Mouse (Mus musculus): ENCODE data around the gene Senp2. TPM values are rescaled to one million over a fixed set of nuclear protein-coding genes. Genes with fewer than 3 reads are reported as not detected.

Senp2 gene
- total and polyA plus RNA-seq, 2 experiments from 2014 or later, result 24.1 to 43.0 TPM

- no peak overlapping the region for H3K27ac ChIP-seq
- no peak for TF ChIP-seq CTCF (IDR thresholded peaks at IDR 0.05; ENCODE audit: low read depth)
- 80% methylated on average over 14 of the region's 14 CpGs for WGBS
- DNase-seq (ENCODE audit: low spot score), result no peak
- H3K4me1 ChIP-seq (ENCODE audit: insufficient read depth, low read length), result no peaks in the 10 kb centered on the region
- H3K4me3 ChIP-seq (ENCODE audit: low read length), result no peak overlapping the region
- 0 out of 2 replicates have a peak, but pooled peaks cover 9% of the 10 kb centered on the region for H3K36me3 ChIP-seq (ENCODE audit: insufficient read depth, low read length)
- no peak for ATAC-seq
- no peak overlapping the region for H3K9ac ChIP-seq (replicated peaks; ENCODE audit: low read length)
- no peak overlapping the region for H3K4me2 ChIP-seq (ENCODE audit: low read depth, low read length)
- no peaks in the 10 kb centered on the region for H3K27me3 ChIP-seq (ENCODE audit: insufficient read depth, low read length)
- no peaks in the 10 kb centered on the region for H3K9me3 ChIP-seq (ENCODE audit: low read length)
These were observed 52.4 kb downstream of the Senp2 start for GRCm38 (mm10) chr16:22061555-22062160.

- H3K9ac ChIP-seq (replicated peaks; ENCODE audit: low read length), result no peak overlapping the region
- DNase-seq (ENCODE audit: low spot score), result no peak
- H3K27me3 ChIP-seq (ENCODE audit: insufficient read depth, low read length), result no peaks in the 10 kb centered on the region
- H3K36me3 ChIP-seq (ENCODE audit: insufficient read depth, low read length), result peaks cover 12% of the 10 kb centered on the region; the same call in 1 of the 2 replicates
- WGBS, result 61% methylated on average over 4 of the region's 4 CpGs
- ATAC-seq, result no peak
- no peak overlapping the region for H3K27ac ChIP-seq
- H3K4me3 ChIP-seq (ENCODE audit: low read length), result no peak overlapping the region
- H3K9me3 ChIP-seq (ENCODE audit: low read length), result no peaks in the 10 kb centered on the region
- no peak for TF ChIP-seq CTCF (IDR thresholded peaks at IDR 0.05; ENCODE audit: low read depth)
- H3K4me2 ChIP-seq (ENCODE audit: low read depth, low read length), result no peak overlapping the region
- no peaks in the 10 kb centered on the region for H3K4me1 ChIP-seq (ENCODE audit: insufficient read depth, low read length)
These were observed 53.0 kb downstream of the Senp2 start for GRCm38 (mm10) chr16:22062284-22062683.

GRCm38 (mm10) chr16:22065536-22065935 lies 56.3 kb downstream of the Senp2 start:
- Histone ChIP-seq H3K27ac (no peak overlapping the region), H3K9me3 (ENCODE audit: low read length) (no peaks in the 10 kb centered on the region), H3K27me3 (ENCODE audit: insufficient read depth, low read length) (no peaks in the 10 kb centered on the region), H3K36me3 (ENCODE audit: insufficient read depth, low read length) (peaks cover 20% of the 10 kb centered on the region), H3K9ac (replicated peaks; ENCODE audit: low read length) (no peak overlapping the region), H3K4me2 (ENCODE audit: low read depth, low read length) (no peak overlapping the region), H3K4me1 (ENCODE audit: insufficient read depth, low read length) (no peaks in the 10 kb centered on the region), H3K4me3 (ENCODE audit: low read length) (no peak overlapping the region)
- DNase-seq (ENCODE audit: low spot score) (no peak), ATAC-seq (no peak)
- no peak for TF ChIP-seq CTCF (IDR thresholded peaks at IDR 0.05; ENCODE audit: low read depth)

- Histone ChIP-seq H3K36me3 (ENCODE audit: insufficient read depth, low read length) (peaks cover 20% of the 10 kb centered on the region), H3K27me3 (ENCODE audit: insufficient read depth, low read length) (no peaks in the 10 kb centered on the region), H3K9me3 (ENCODE audit: low read length) (no peaks in the 10 kb centered on the region), H3K4me1 (ENCODE audit: insufficient read depth, low read length) (no peaks in the 10 kb centered on the region), H3K4me3 (ENCODE audit: low read length) (no peak overlapping the region), H3K27ac (no peak overlapping the region), H3K9ac (replicated peaks; ENCODE audit: low read length) (no peak overlapping the region), H3K4me2 (ENCODE audit: low read depth, low read length) (no peak overlapping the region)
- WGBS, result 86% methylated on average over 8 of the region's 8 CpGs
- ATAC-seq (no peak), DNase-seq (ENCODE audit: low spot score) (no peak)
- TF ChIP-seq CTCF (IDR thresholded peaks at IDR 0.05; ENCODE audit: low read depth), result no peak
These were observed 58.1 kb downstream of the Senp2 start for GRCm38 (mm10) chr16:22067406-22067805.

GRCm38 (mm10) chr16:22071361-22071760 lies 62.1 kb downstream of the Senp2 start:
- Histone ChIP-seq H3K9me3 (ENCODE audit: low read length) (no peaks in the 10 kb centered on the region), H3K36me3 (ENCODE audit: insufficient read depth, low read length) (peaks cover 11% of the 10 kb centered on the region), H3K4me3 (ENCODE audit: low read length) (no peak overlapping the region), H3K4me1 (ENCODE audit: insufficient read depth, low read length) (no peaks in the 10 kb centered on the region), H3K27ac (no peak overlapping the region), H3K27me3 (ENCODE audit: insufficient read depth, low read length) (no peaks in the 10 kb centered on the region), H3K9ac (replicated peaks; ENCODE audit: low read length) (no peak overlapping the region), H3K4me2 (ENCODE audit: low read depth, low read length) (no peak overlapping the region)
- no peak for ATAC-seq
- DNase-seq (ENCODE audit: low spot score), result peak; percentile 41
- WGBS, result 74% methylated on average over 7 of the region's 7 CpGs
- TF ChIP-seq CTCF (IDR thresholded peaks at IDR 0.05; ENCODE audit: low read depth), result peak; percentile 50

- Histone ChIP-seq H3K9me3 (ENCODE audit: low read length) (no peaks in the 10 kb centered on the region), H3K36me3 (ENCODE audit: insufficient read depth, low read length) (no peaks in the 10 kb centered on the region; the same call in 1 of the 2 replicates)
These were observed 65.8 kb downstream of the Senp2 start for GRCm38 (mm10) chr16:22075067-22075466.

GRCm38 (mm10) chr16:22075829-22076619 lies 66.7 kb downstream of the Senp2 start:
- no peak for DNase-seq (ENCODE audit: low spot score)
- Histone ChIP-seq H3K27ac (no peak overlapping the region), H3K4me3 (ENCODE audit: low read length) (no peak overlapping the region), H3K27me3 (ENCODE audit: insufficient read depth, low read length) (no peaks in the 10 kb centered on the region), H3K9me3 (ENCODE audit: low read length) (no peaks in the 10 kb centered on the region), H3K36me3 (ENCODE audit: insufficient read depth, low read length) (no peaks in the 10 kb centered on the region; the same call in 1 of the 2 replicates), H3K4me2 (ENCODE audit: low read depth, low read length) (no peak overlapping the region), H3K9ac (replicated peaks; ENCODE audit: low read length) (no peak overlapping the region), H3K4me1 (ENCODE audit: insufficient read depth, low read length) (no peaks in the 10 kb centered on the region)
- ATAC-seq, result no peak
- WGBS, result 15% methylated on average over 5 of the region's 5 CpGs
- TF ChIP-seq CTCF (IDR thresholded peaks at IDR 0.05; ENCODE audit: low read depth), result no peak

More at GRCm38 (mm10) chr16:22075067-22075466, 65.8 kb downstream of the Senp2 start:
- no peak overlapping the region for H3K27ac ChIP-seq
- ATAC-seq (no peak), DNase-seq (ENCODE audit: low spot score) (no peak)
- no peak overlapping the region for H3K4me2 ChIP-seq (ENCODE audit: low read depth, low read length)
- H3K4me1 ChIP-seq (ENCODE audit: insufficient read depth, low read length), result no peaks in the 10 kb centered on the region
- WGBS, result 74% methylated on average over 6 of the region's 6 CpGs
- no peak overlapping the region for H3K4me3 ChIP-seq (ENCODE audit: low read length)
- H3K9ac ChIP-seq (replicated peaks; ENCODE audit: low read length), result no peak overlapping the region
- TF ChIP-seq CTCF (IDR thresholded peaks at IDR 0.05; ENCODE audit: low read depth), result no peak
- H3K27me3 ChIP-seq (ENCODE audit: insufficient read depth, low read length), result no peaks in the 10 kb centered on the region
